Mouse (Mus musculus) hindbrain, embryonic 16.5 days (tissue): ENCODE data around the gene Gm48551. TPM values are rescaled to one million over a fixed set of nuclear protein-coding genes. Genes with fewer than 3 reads are reported as not detected.

Experiments used
- ATAC-seq: fragments of 200-750 bp; cut with Nextera tagmentation; 2 replicates; pipeline ENCODE4 v1.8.0; 2017; ENCODE audit warnings: moderate TSS enrichment, moderate library complexity
- H3K27ac ChIP-seq: fragments of 300-500 bp; sonication (generic); 2 replicates; pipeline ENCODE4 v1.5.1; 2014; ENCODE audit warnings: low read depth, mild to moderate bottlenecking, control low read depth, low read length, moderate library complexity
- H3K27me3 ChIP-seq: fragments of 300-500 bp; sonication (generic); replicated peaks from 2 replicates; pipeline ENCODE4 v1.6.1; 2014; ENCODE audit warnings: low read length; ENCODE audit not compliant: control insufficient read depth, insufficient read depth
- H3K36me3 ChIP-seq: fragments of 300-500 bp; sonication (generic); 2 replicates; pipeline ENCODE4 v1.6.1; 2014; ENCODE audit warnings: mild to moderate bottlenecking, low read length, moderate library complexity, mixed read lengths; ENCODE audit not compliant: control insufficient read depth, insufficient read depth
- H3K4me1 ChIP-seq: fragments of 300-500 bp; sonication (generic); 2 replicates; pipeline ENCODE4 v1.6.1; 2014; ENCODE audit warnings: low read depth, low read length; ENCODE audit not compliant: control insufficient read depth, insufficient read depth
- H3K4me2 ChIP-seq: fragments of 300-500 bp; sonication (generic); 2 replicates; pipeline ENCODE4 v1.6.1; 2014; ENCODE audit warnings: mild to moderate bottlenecking, low read length, control low read depth, moderate library complexity
- H3K4me3 ChIP-seq: fragments of 300-500 bp; sonication (generic); 2 replicates; pipeline ENCODE4 v1.5.1; 2014; ENCODE audit warnings: mild to moderate bottlenecking, low read length, control low read depth, moderate library complexity
- H3K9ac ChIP-seq: fragments of 300-500 bp; sonication (generic); 2 replicates; pipeline ENCODE4 v1.6.1; 2014; ENCODE audit warnings: low read depth, mild to moderate bottlenecking, control low read depth, low read length, moderate library complexity
- H3K9me3 ChIP-seq: fragments of 300-500 bp; sonication (generic); 2 replicates; pipeline ENCODE4 v1.6.1; 2014; ENCODE audit warnings: mild to moderate bottlenecking, low read length, moderate library complexity; ENCODE audit not compliant: control insufficient read depth
- WGBS: fragments of 180-500 bp; shearing (Covaris S2); extraction: QIAGEN DNeasy Blood & Tissue Kit; methylation state at CpG from one replicate; pipeline ENCODE4 v1.1.7; 2014; 5-methylcytosine and 5-hydroxymethylcytosine counted together
- polyA plus RNA-seq: library from polyadenylated mRNA; unstranded; fragments of >200 nt; fragmentation: Nextera tagmentation; extraction: Ambion mirVana; gene quantifications from 2 replicates; pipeline ENCODE4 v1.2.1, GENCODE M21; 2015

The Gm48551 gene
- polyA plus RNA-seq, 1 experiment from 2014 or later: 7.9 TPM

- Histone ChIP-seq H3K4me2 (peak overlapping the region; percentile 15; the same call in 1 of the 2 replicates), H3K4me3 (no peak overlapping the region), H3K27ac (peak overlapping the region; percentile 81), H3K4me1 (peaks cover 54% of the 10 kb centered on the region), H3K9me3 (no peaks in the 10 kb centered on the region), H3K27me3 (peaks cover 3% of the 10 kb centered on the region; the same call in 1 of the 2 replicates), H3K36me3 (peaks cover 4% of the 10 kb centered on the region), H3K9ac (peak overlapping the region; percentile 43; the same call in 1 of the 2 replicates)
- ATAC-seq: peak; percentile 18; the same call in 1 of the 2 replicates
- WGBS: 37% methylated on average over 18 of the region's 18 CpGs
Observed at GRCm38 (mm10) chr10:81411471-81412400, 27.5 kb downstream of the Gm48551 start.

- Histone ChIP-seq H3K4me2 (no peak overlapping the region), H3K4me3 (no peak overlapping the region), H3K9ac (no peak overlapping the region), H3K27ac (peak overlapping the region; percentile 81; the same call in 1 of the 2 replicates), H3K4me1 (peaks cover 55% of the 10 kb centered on the region), H3K36me3 (no peaks in the 10 kb centered on the region; the same call in 1 of the 2 replicates), H3K9me3 (no peaks in the 10 kb centered on the region), H3K27me3 (peaks cover 3% of the 10 kb centered on the region; the same call in 1 of the 2 replicates)
- WGBS: 74% methylated on average over 16 of the region's 16 CpGs
- ATAC-seq: no peak
Observed at GRCm38 (mm10) chr10:81412586-81413309, 28.5 kb downstream of the Gm48551 start.

GRCm38 (mm10) chr10:81413310-81414261 lies 29.3 kb downstream of the Gm48551 start:
- no peaks in the 10 kb centered on the region for H3K9me3 ChIP-seq
- peak overlapping the region; percentile 34 for H3K4me2 ChIP-seq
- H3K4me3 ChIP-seq: no peak overlapping the region
- H3K27ac ChIP-seq: peak overlapping the region; percentile 23; the same call in 1 of the 2 replicates
- H3K27me3 ChIP-seq: peaks cover 3% of the 10 kb centered on the region; the same call in 1 of the 2 replicates
- WGBS: 30% methylated on average over 26 of the region's 26 CpGs
- no peaks in the 10 kb centered on the region for H3K36me3 ChIP-seq
- ATAC-seq: no peak
- peak overlapping the region; percentile 31 for H3K9ac ChIP-seq
- H3K4me1 ChIP-seq: peaks cover 57% of the 10 kb centered on the region

- H3K4me1 ChIP-seq: peaks cover 60% of the 10 kb centered on the region
- no peaks in the 10 kb centered on the region for H3K36me3 ChIP-seq
Observed at GRCm38 (mm10) chr10:81414682-81415081, 30.4 kb downstream of the Gm48551 start.

GRCm38 (mm10) chr10:81415146-81415545 lies 30.9 kb downstream of the Gm48551 start:
- Histone ChIP-seq H3K4me3 (no peak overlapping the region), H3K27ac (no peak overlapping the region), H3K4me1 (peaks cover 60% of the 10 kb centered on the region), H3K36me3 (0 out of 2 replicates have a peak, but pooled peaks cover 3% of the 10 kb centered on the region), H3K27me3 (no peaks in the 10 kb centered on the region), H3K9me3 (no peaks in the 10 kb centered on the region), H3K4me2 (no peak overlapping the region), H3K9ac (no peak overlapping the region)
- WGBS: 82% methylated on average over 5 of the region's 5 CpGs
- no peak for ATAC-seq

More at GRCm38 (mm10) chr10:81414682-81415081, 30.4 kb downstream of the Gm48551 start:
- H3K4me3 ChIP-seq: no peak overlapping the region
- no peaks in the 10 kb centered on the region for H3K27me3 ChIP-seq
- ATAC-seq: no peak
- no peak overlapping the region for H3K4me2 ChIP-seq
- no peak overlapping the region for H3K9ac ChIP-seq
- H3K9me3 ChIP-seq: no peaks in the 10 kb centered on the region
- no peak overlapping the region for H3K27ac ChIP-seq

GRCm38 (mm10) chr10:81415549-81416310 lies 31.5 kb downstream of the Gm48551 start:
- ATAC-seq: no peak
- WGBS: 65% methylated on average over 17 of the region's 17 CpGs
- H3K27ac ChIP-seq: peak overlapping the region; percentile 20
- H3K9me3 ChIP-seq: no peaks in the 10 kb centered on the region
- H3K36me3 ChIP-seq: 0 out of 2 replicates have a peak, but pooled peaks cover 4% of the 10 kb centered on the region
- peaks cover 59% of the 10 kb centered on the region for H3K4me1 ChIP-seq
- 0 out of 2 replicates have a peak overlapping the region, but pooled peaks have one; percentile 28 for H3K9ac ChIP-seq
- no peaks in the 10 kb centered on the region for H3K27me3 ChIP-seq
- H3K4me2 ChIP-seq: no peak overlapping the region
- no peak overlapping the region for H3K4me3 ChIP-seq

GRCm38 (mm10) chr10:81416581-81417226 lies 32.4 kb downstream of the Gm48551 start:
- 0 out of 2 replicates have a peak, but pooled peaks cover 4% of the 10 kb centered on the region for H3K36me3 ChIP-seq
- no peaks in the 10 kb centered on the region for H3K27me3 ChIP-seq
- H3K27ac ChIP-seq: peak overlapping the region; percentile 73
- peaks cover 49% of the 10 kb centered on the region for H3K4me1 ChIP-seq
- WGBS: 3% methylated on average over 24 of the region's 26 CpGs
- H3K9ac ChIP-seq: peak overlapping the region; percentile 63
- H3K4me2 ChIP-seq: peak overlapping the region; percentile 55
- H3K4me3 ChIP-seq: peak overlapping the region; percentile 29
- H3K9me3 ChIP-seq: no peaks in the 10 kb centered on the region
- peak; percentile 83 for ATAC-seq
